Mouse (Mus musculus): ENCODE results near the gene Inha. TPM values are rescaled to one million over a fixed set of nuclear protein-coding genes. Genes with fewer than 3 reads are reported as not detected.

Inha gene
- polyA plus RNA-seq, 1 experiment from 2014 or later: 4.2 TPM

DNA sequence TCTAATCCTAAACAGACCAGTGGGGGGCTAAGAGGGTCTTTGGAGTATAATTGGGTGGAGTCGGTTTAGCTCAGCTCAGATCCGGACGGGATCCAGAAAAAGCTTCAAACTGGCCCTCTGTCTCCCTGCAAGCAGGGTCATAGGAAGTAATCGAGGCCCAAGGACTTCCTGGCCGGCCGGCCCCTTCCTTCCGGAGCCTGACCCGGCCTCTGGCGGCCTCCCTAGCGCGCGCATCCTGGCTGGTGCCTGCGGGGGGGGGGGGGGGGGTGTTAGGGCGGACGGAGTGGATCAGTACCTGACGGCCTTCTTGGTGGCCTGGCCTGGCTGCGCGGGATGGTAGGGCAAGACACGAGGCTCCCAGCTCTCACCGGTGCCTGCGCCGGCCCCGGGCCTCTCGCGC, 28.4 kb upstream of the Inha start:
- peaks cover 73% of the 10 kb centered on the region for H3K27me3 ChIP-seq (ENCODE audit: low read depth, poor library complexity, severe bottlenecking)
- H3K9me3 ChIP-seq (replicated peaks): no peaks in the 10 kb centered on the region
- peak overlapping the region; percentile 86 for H3K27ac ChIP-seq
- WGBS: 0% methylated on average over 21 of the region's 25 CpGs
- no peak for DNase-seq (ENCODE audit: low spot score)
- H3K36me3 ChIP-seq: peaks cover 37% of the 10 kb centered on the region
- H3K4me3 ChIP-seq: peak overlapping the region; percentile 88
- H3K4me1 ChIP-seq: peaks cover 43% of the 10 kb centered on the region

DNA sequence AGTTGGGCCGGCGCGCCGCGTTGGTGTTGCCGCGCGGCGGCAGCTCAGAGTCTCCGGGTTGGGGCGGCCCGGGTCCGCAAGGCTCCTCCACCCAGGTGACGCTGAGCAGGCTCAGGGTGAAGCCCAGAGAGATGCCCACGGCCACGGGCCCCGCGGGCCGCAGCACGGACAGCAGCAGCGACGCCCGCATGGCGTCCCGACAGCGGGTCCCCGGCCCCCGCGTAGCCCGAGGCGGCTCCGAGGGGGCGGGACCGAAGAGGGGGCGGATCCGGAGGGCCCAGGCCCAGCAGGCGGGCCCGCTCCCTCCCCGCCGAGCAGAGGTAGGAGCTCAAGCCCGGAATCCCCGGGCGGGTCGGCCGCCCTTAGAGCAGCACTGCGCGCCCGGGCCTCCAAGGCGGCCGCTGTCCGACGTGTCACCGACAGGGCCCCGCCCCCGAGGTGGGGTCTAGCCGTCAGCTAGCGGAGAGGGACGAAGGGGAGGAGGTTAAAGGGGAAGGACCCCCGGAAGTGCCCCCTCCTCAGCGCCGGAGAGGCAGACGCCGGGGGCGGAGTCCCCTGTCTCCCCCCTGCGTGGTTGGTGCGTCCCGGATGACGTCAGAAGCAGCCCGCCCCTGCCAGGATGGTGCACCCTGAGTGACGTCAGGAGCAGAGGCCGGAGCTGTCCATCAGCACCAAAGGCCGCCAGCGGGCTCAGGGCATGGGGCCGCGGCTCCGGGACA, 27.8 kb upstream of the Inha start, which contains the start of the genes Chpf and Tmem198:
Gene Chpf, minus strand, starts transcription at position 392 of the 719 bp plus-strand sequence.
Gene Tmem198, plus strand, starts transcription at position 617 of the 719 bp plus-strand sequence.
- Histone ChIP-seq H3K4me3 (peak within 1 kb of the TSS; percentile 88), H3K36me3 (peaks cover 31% of the 10 kb centered on the region), H3K27ac (peak within 1 kb of the TSS; percentile 86), H3K4me1 (peaks cover 43% of the 10 kb centered on the region), H3K9me3 (replicated peaks) (no peaks in the 10 kb centered on the region), H3K27me3 (ENCODE audit: low read depth, poor library complexity, severe bottlenecking) (peaks cover 73% of the 10 kb centered on the region)
- WGBS: under 1% methylated on average over 76 of the region's 76 CpGs
- DNase-seq (ENCODE audit: low spot score): peak; percentile 100

DNA sequence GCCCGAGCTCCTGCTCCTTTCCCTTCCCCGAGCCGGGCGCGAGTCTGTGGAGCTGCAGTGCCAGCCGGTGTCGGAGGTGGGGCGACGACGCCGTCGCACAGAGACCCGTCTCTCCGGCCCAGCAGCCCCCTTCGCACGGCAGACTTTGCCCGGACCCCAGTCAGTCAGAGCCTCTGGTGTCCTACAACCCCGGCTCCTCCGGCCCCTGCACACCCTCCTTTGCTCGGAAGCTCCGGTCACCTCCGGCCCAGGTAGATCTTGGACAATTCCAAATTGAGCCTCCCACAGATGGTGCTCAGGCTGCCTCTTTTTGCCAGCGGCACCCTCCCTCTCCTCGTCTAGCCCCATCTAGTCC, 27.3 kb upstream of the Inha start:
- Histone ChIP-seq H3K27ac (peak overlapping the region; percentile 86; the same call in 1 of the 2 replicates), H3K36me3 (peaks cover 26% of the 10 kb centered on the region), H3K9me3 (replicated peaks) (no peaks in the 10 kb centered on the region), H3K4me1 (peaks cover 43% of the 10 kb centered on the region), H3K4me3 (peak overlapping the region; percentile 88), H3K27me3 (ENCODE audit: low read depth, poor library complexity, severe bottlenecking) (peaks cover 74% of the 10 kb centered on the region)
- DNase-seq (ENCODE audit: low spot score): no peak
- whole genome bisulfite sequencing: 2% methylated on average over 24 of the region's 24 CpGs

DNA sequence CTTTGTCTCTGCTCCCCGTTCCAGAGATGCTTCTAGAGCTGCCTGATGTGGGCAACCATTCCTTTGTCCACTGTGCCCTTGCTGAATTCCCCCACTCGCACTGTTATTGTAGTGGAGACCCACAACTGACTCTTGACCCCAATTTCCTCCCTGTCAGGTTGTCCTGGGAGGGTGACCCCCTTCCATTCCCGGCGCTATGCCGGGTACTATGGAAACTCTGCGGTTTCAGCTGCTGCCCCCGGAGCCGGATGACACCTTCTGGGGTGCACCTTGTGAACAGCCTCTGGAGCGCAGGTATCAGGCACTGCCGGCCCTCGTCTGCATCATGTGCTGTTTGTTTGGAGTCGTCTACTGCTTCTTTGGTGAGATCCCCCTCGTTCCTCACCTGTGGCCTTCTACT, 26.8 kb upstream of the Inha start:
- Histone ChIP-seq H3K4me1 (peaks cover 43% of the 10 kb centered on the region), H3K27ac (no peak overlapping the region), H3K9me3 (replicated peaks) (no peaks in the 10 kb centered on the region), H3K4me3 (peak overlapping the region; percentile 88), H3K36me3 (peaks cover 22% of the 10 kb centered on the region), H3K27me3 (ENCODE audit: low read depth, poor library complexity, severe bottlenecking) (peaks cover 74% of the 10 kb centered on the region)
- DNase-seq (ENCODE audit: low spot score): no peak
- WGBS: 24% methylated on average over 13 of the region's 13 CpGs

DNA sequence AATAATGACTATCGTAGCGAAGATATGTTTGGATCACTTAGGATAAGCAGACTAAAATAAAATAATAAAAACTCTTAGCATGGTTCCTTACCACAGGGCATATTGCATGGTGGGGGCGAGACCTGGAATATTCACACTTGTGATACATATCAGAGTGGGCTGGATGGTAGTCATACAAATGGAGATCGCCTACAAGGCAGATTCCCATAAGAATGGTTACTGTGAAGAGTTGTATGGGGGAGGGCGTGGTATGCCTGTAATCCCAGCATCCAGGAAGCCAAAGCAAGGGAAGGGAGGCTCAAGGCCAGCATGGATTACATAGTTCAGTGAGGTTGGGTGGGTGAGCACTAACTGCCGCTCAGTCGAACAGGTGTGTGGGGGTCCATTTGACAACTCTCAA, 26.1 kb upstream of the Inha start:
- Histone ChIP-seq H3K4me1 (peaks cover 43% of the 10 kb centered on the region), H3K36me3 (peaks cover 15% of the 10 kb centered on the region), H3K4me3 (no peak overlapping the region), H3K9me3 (replicated peaks) (no peaks in the 10 kb centered on the region), H3K27ac (no peak overlapping the region), H3K27me3 (ENCODE audit: low read depth, poor library complexity, severe bottlenecking) (peaks cover 74% of the 10 kb centered on the region)
- no peak for DNase-seq (ENCODE audit: low spot score)
- 85% methylated on average over 7 of the region's 7 CpGs for WGBS

DNA sequence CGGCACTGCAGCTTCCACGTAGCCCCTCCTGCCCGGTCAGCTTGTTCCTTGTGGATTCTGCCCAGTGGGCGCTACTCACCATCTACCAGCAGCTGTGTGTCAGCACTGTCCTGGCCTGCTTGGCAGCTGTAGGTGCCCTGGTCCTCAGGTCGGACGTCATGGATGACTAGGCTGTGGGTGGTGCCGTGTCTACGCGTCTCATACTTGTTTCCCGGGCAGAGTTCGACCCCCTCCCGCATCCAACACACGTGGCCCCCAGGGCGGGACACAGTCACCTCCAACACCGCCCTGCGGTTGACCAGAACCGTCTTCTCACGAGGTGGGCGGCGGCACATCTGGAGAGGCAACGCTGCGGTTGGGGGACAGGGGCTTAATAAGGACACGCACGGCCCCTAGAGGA, 20.3 kb upstream of the Inha start:
- 7% methylated on average over 24 of the region's 24 CpGs for WGBS
- H3K4me1 ChIP-seq: peaks cover 27% of the 10 kb centered on the region
- peaks cover 97% of the 10 kb centered on the region for H3K27me3 ChIP-seq (ENCODE audit: low read depth, poor library complexity, severe bottlenecking)
- peaks cover 24% of the 10 kb centered on the region for H3K36me3 ChIP-seq
- no peak for DNase-seq (ENCODE audit: low spot score)
- no peak overlapping the region for H3K27ac ChIP-seq
- H3K4me3 ChIP-seq: peak overlapping the region; percentile 65
- no peaks in the 10 kb centered on the region for H3K9me3 ChIP-seq (replicated peaks)

DNA sequence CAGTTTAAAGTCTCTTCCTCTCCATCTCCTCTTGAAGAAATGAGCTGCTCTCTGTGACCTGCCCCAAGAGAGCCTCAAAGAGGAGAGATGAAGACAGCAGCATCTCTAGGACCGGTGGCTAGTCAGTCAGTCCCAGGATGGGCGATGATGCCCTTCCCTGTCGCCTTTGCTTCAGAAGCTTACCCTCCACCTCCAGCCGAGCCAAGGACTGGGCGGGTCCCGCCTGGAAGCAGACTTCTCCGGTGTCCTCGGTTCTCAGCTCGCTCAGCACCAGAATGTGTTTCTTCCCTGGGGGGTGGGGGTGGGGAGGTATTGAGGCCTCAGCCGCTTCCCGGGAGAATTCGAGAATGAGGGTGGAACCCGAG, 19.9 kb upstream of the Inha start:
- Histone ChIP-seq H3K27ac (no peak overlapping the region), H3K4me1 (peaks cover 27% of the 10 kb centered on the region), H3K27me3 (ENCODE audit: low read depth, poor library complexity, severe bottlenecking) (peaks cover 97% of the 10 kb centered on the region), H3K9me3 (replicated peaks) (no peaks in the 10 kb centered on the region), H3K4me3 (peak overlapping the region; percentile 65), H3K36me3 (peaks cover 29% of the 10 kb centered on the region)
- no peak for DNase-seq (ENCODE audit: low spot score)
- 0% methylated on average over 13 of the region's 13 CpGs for WGBS

DNA sequence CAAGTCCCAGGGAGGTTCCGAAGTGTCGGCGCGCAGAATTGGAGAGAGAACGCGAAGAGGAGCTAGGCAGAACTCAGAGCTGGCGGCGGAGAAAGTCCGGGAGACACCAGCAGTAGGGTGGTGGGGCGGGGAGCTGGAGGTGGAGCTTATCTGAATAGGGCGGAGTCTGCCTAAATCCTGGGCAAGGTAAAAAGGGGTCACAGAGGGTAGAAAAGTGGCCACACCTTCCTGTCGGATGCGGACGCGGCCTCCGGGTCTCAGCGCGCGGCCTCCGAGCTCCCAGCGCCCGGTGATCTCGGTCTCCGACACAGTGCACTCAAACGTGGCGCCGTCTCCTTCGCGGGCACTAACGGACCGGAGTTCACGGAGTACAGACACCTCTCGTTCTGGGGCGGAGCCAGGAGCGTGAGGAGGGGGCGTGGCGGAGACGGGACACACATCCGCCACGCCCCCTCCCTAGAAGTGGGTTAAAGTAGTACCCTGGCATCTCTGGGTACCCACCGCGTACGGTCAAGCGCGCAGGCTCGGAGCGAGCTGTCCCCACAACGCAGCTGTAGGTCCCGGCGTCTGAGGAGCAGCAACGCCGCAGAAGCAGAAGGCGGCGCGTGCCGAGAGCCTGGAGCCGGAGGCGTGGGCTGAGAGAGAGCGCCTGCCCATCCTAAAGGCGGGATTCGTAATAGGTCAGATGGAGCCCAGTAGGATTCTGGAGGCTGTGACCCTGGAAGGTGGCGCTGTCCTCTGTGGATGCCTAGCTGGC, 19.3 kb upstream of the Inha start:
- H3K4me3 ChIP-seq: peak overlapping the region; percentile 65
- peaks cover 97% of the 10 kb centered on the region for H3K27me3 ChIP-seq (ENCODE audit: low read depth, poor library complexity, severe bottlenecking)
- peak; percentile 85 for DNase-seq (ENCODE audit: low spot score)
- peaks cover 26% of the 10 kb centered on the region for H3K4me1 ChIP-seq
- H3K36me3 ChIP-seq: peaks cover 34% of the 10 kb centered on the region
- H3K27ac ChIP-seq: peak overlapping the region; percentile 33; the same call in 1 of the 2 replicates
- under 1% methylated on average over 62 of the region's 62 CpGs for WGBS
- no peaks in the 10 kb centered on the region for H3K9me3 ChIP-seq (replicated peaks)

DNA sequence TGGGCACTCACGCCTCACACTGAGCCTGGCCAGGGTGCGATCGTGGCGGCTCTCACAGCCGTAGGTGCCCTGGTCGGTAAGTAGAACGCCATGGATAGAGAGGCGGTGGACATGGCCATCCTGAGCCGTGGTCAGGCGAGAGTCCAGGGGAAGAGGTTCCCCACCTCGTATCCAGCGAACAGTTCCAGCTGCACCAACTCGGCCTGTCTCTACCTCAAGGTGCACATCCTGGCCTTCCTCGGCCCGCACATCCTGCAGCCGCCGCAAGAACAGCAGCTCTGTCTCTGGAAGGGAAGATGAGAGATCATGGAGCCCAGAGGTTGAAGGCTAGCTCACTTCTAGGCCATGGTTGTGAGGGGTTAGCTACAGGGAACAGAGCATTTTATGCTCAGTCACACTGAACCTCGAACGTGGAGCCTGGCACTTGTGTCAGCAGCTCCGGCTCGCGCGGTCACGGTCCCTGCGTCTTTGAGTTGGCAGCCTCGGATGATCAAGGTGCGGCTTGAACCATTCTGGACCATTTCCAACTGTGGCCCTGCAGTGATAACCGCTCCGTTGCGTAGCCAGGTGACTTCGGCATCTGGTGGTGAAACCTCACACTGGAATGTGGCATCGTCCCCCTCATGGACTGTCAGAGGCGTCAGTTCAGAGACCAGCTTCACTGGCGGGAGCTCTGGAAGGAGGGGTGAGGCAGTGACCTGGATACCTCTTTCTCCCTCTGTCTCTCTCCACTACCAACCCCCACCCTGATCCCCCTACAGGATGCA, 15.9 kb upstream of the Inha start:
- H3K36me3 ChIP-seq: peaks cover 48% of the 10 kb centered on the region
- WGBS: 83% methylated on average over 34 of the region's 34 CpGs
- no peak overlapping the region for H3K27ac ChIP-seq
- peaks cover 30% of the 10 kb centered on the region for H3K4me1 ChIP-seq
- no peak for DNase-seq (ENCODE audit: low spot score)
- H3K27me3 ChIP-seq (ENCODE audit: low read depth, poor library complexity, severe bottlenecking): peaks cover 81% of the 10 kb centered on the region
- no peaks in the 10 kb centered on the region for H3K9me3 ChIP-seq (replicated peaks)
- H3K4me3 ChIP-seq: no peak overlapping the region

DNA sequence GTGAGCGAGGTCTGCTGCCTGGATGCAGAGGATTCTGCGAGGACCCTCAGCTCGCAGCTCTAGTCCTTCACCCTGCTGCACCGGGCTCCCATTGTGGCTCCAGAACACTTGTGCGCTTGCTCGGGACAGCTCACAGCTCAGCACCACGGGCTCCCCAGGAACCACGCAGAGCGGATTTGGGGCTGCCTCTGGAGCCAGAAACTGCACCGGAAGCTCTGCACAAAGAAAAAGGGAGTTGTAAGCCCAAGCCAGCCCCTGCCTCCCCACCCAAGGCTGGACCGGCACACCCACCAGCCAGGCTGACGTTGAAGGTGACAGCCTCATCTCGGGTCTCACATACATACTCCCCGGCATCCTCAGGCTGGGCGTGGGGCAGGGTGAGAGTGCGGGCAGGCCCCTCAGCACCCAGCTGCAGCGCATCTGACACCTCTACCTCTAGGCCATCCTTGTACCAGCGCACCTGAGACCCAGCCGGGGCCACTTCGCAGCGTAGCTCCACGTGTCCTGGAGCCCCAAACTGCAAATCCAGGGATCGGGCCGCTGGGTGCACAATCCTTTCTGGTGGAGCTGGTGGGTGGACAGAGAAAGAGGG, 14.2 kb upstream of the Inha start:
- H3K36me3 ChIP-seq: peaks cover 65% of the 10 kb centered on the region
- no peaks in the 10 kb centered on the region for H3K9me3 ChIP-seq (replicated peaks)
- peaks cover 23% of the 10 kb centered on the region for H3K4me1 ChIP-seq
- DNase-seq (ENCODE audit: low spot score): no peak
- H3K4me3 ChIP-seq: no peak overlapping the region
- H3K27me3 ChIP-seq (ENCODE audit: low read depth, poor library complexity, severe bottlenecking): peaks cover 64% of the 10 kb centered on the region
- H3K27ac ChIP-seq: no peak overlapping the region
- WGBS: 38% methylated on average over 24 of the region's 24 CpGs

DNA sequence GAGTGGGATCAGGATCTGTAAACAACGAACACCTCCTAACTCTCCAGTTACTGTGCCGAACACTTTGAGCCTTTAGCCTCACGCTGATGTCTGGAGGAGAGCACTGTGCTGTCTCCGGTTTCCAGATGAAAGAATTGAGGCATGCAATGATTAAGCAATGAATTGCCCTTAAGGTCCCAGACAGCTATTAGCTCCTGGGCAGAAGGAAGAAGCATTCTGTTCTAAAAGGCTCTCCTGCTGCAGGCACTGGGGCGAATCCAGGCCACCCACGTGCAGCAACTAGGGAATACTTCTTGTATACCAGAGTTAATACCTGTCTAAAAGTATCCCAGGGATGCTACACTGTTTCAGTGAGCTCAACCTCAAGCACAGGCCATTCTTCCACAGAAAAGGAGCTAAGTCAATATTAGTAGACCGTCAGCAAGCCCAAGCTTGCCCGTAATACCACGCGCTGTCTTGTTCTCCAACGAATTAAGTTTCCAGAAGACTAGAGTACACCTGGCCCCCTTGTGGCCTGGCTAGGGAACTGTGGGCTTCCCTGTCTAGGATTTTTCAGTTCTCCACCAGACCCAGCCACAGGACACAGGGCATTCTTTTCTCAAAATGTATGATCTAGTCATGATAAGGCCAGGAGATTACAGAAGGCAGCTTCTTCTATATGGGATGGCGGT, 11.9 kb upstream of the Inha start:
- 45% methylated on average over 12 of the region's 12 CpGs for WGBS
- Histone ChIP-seq H3K27me3 (ENCODE audit: low read depth, poor library complexity, severe bottlenecking) (peaks cover 43% of the 10 kb centered on the region), H3K36me3 (peaks cover 79% of the 10 kb centered on the region), H3K4me1 (peaks cover 18% of the 10 kb centered on the region), H3K4me3 (no peak overlapping the region), H3K27ac (no peak overlapping the region), H3K9me3 (replicated peaks) (no peaks in the 10 kb centered on the region)
- peak; percentile 75 for DNase-seq (ENCODE audit: low spot score)

DNA sequence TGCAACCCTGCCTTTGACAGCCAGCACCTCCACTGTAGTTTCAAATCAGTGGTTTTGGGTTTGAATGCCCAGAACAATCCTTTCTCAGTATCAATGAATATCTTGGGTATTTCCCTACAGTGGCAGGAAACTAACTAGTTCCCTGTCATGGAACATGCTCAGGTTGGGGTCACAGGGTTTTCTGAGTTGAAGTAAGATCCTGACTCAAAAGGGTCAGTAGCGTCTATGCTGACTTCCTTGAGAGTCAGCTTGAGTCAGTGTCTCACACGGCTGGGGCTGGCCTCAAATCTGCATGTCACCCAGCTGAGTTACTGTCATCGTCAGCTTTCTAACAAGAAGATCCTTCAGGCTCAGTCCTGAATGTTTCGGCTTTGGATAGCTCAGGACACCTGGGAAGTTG, 8.0 kb upstream of the Inha start:
- peaks cover 18% of the 10 kb centered on the region for H3K4me1 ChIP-seq
- peaks cover 85% of the 10 kb centered on the region for H3K36me3 ChIP-seq
- H3K27me3 ChIP-seq (ENCODE audit: low read depth, poor library complexity, severe bottlenecking): peaks cover 5% of the 10 kb centered on the region
- WGBS: 90% methylated on average over 4 of the region's 4 CpGs
- no peak for DNase-seq (ENCODE audit: low spot score)
- no peaks in the 10 kb centered on the region for H3K9me3 ChIP-seq (replicated peaks)
- no peak overlapping the region for H3K4me3 ChIP-seq
- no peak overlapping the region for H3K27ac ChIP-seq

Measured in limb, embryonic 10.5 days (tissue).